Mouse (Mus musculus) erythroblast, adult 5-6 weeks (primary cell): ENCODE results near the gene AU022252. TPM values are rescaled to one million over a fixed set of nuclear protein-coding genes. Genes with fewer than 3 reads are reported as not detected.

Source experiments
- ATAC-seq: replicated peaks from 2 replicates; pipeline ENCODE4 v1.8.0; 2016; ENCODE audit warnings: moderate number of reproducible peaks, mild to moderate bottlenecking, moderate TSS enrichment, inconsistent platforms; ENCODE audit not compliant: poor library complexity, low FRiP score, severe bottlenecking
- total RNA-seq, 2 experiments: library from RNA; stranded (forward) in 1 of 2; stranded (reverse) in 1 of 2; fragments of 150-400 nt in 1 of 2; fragments of 200-764, 138-1000 nt in 1 of 2; gene quantifications; 2 replicates each; pipeline versions ENCODE4 v1.2.3 to v1.2.4; 2015 to 2017; ENCODE audit warnings: low replicate concordance in 2 of 2

The AU022252 gene
- total RNA-seq, 2 experiments from 2014 or later: 0.96 to 1.3 TPM

DNA sequence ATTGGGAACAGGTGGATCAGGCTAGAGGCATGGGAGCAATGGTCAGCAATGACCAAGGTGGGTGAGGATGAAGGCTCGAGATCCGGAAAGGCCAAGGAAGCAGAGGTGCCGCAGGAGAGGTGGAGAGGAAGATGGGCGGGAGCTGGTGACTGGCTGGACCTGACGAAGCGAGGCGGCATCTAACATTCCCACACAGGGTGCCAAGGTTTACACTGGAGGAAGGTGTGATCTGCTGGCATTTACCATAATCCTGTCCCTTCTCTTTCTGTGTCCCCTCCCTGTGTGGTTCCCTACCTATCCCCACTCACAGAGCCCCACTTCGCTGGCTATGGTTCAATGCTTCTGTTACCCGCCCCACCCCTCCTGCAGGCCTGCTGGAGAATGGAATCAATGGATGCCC, 13.4 kb upstream of the AU022252 start:
- no peak for ATAC-seq

DNA sequence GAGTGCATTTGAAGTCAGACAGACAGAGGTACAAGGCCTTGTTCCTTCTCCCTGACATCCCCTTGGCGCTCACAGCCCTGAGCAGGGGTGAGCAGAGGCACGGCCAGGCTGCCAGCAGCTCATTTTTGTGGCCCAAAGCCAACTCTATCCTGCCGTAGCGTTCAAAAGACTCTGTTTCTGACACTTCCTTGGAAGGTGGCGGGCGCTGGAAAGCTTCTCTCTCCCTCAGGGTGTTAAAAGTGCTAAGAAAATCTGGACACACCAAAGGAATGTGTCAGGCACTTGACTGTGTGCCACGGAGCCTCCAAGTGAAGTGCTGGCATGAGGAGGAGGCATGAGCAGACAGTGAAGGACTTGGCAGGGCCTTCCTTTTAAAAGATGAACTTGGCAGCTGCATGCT, 13.0 kb upstream of the AU022252 start:
- ATAC-seq: no peak

DNA sequence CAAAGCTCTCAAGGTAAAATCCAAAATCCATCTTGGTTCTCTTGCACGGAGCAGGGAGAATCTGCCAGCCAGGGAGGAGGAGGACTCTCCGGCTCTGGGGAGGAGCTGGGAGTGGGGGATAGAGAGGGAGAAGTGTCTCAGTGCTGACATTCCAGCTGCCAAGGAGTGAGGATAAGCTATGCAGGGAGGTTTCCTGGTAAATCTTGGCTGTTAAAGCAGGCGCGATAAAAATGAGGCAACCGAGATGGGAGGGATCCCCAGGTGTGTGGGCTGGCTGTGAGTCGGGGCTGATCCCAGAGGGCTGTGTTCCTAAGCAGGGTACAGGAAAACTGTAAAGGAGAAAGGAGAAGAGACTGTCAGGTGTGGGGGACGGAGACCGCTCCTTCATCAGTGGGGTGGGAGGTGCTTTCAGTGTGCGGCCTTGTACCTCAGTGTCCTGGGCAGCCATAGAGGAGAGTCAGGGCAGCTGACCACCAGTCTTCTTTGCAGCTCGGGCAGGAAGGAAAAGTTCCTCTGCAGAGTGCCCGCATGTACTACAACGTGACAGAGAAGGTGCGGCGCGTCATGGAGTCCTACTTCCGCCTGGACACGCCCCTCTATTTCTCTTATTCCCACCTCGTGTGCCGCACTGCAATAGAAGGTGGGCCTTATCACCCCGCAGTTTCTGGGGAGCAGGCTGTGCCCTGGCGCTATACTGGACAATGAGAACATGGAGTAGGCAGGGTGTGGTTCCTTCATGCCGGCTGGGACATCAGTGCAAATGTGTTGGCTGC, 12.1 kb upstream of the AU022252 start:
- ATAC-seq: no peak

DNA sequence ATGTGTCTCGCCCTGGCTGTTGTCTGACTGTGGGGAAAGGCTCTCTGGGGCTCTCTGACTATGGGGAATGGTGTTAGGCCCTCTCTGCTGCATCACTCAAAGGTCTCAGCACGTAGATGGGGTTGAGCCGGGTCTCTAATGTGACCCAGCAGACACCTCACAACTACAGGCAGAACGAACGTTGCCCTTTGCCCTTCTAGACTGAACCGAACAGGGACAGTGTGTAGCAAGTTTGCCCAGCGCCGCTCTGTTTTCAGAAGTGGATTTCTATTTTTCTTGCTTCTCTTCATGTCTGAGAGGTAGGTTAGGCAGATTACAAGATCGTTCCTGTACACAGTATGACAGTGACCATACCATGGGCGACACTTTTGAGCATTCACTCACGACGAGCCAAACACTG, 10.1 kb upstream of the AU022252 start:
- ATAC-seq: no peak

DNA sequence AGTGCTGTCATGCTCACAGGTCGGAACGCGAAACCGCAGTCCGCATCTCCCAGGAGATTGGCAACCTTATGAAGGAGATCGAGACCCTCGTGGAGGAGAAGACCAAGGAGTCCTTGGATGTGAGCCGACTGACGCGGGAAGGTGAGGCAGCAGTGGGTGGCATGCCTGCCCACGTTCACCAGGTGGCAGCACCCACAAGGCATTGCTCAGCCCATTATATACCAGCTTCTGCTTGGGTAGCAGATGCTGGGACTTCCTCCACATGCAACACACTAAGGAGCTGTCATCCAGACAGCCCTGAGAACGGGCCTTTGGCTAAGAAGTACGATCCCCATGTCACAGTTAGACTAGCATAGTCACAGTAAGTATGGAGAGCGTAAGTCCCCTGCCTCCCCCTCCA, 9.2 kb upstream of the AU022252 start:
- ATAC-seq: no peak

DNA sequence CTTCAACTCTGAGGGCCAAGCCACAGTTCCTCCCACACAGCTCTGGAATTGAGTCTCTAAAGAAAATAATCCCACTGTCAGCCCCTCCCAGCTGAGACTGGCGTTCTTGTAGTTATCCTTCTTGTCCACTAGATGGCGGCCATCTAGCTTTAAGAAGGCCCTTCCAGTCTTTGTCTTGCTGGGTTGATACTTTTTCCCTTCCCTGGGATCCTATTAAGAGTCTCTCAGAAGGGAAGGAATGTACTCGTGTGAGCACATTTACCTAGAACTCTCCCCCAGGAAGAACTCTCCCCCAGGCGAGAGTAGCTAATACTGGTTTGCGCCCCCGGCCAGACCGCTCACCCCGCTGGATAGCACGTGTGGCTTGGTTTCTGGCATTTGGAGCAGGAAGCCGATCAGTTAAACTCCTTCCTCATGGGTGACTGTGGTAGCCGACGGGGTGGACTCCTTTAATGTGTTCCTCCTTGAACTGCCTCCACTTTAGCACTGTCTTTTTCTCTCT, 6.7 kb upstream of the AU022252 start:
- ATAC-seq: peak; percentile 82

DNA sequence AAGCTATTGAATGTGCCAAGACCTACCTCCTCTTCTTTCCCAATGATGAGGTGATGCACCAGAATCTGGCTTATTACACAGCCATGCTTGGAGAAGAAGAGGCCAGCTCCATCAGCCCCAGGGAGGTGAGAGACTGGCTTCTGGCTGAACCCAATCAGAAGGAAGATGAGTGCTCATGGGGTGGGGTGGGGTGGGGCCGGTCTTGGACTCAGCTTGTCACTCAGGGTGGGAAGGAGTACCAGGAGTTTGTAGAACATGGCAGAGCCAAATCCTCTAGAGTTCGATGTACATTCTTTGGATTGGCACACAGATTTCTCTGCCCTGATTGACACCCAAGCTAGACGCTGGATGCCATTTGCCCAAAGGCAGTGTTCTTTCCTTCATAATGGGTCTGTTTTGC, 6.1 kb upstream of the AU022252 start:
- 0 out of 2 replicates have a peak, but pooled peaks have one; percentile 31 for ATAC-seq

DNA sequence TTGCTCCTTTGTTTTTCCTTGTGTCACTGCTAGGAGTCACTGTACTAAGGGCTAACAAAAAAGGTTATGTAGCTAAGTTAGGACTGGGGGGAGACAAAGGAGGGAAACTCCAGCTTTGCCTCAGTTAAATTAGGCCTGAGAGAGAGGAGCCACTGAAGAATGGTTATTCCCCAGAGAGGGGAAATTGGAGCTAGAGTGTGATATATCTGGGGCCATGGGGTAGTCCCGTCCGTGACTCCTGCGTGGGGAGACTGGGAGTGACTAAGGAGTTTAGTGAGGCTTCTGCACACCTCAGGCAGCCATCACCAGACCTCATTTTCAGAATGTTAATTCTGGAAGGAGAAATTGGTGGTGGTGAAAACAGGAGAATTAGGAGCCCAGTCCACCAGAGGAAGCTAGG, 1.8 kb upstream of the AU022252 start:
- ATAC-seq: no peak

DNA sequence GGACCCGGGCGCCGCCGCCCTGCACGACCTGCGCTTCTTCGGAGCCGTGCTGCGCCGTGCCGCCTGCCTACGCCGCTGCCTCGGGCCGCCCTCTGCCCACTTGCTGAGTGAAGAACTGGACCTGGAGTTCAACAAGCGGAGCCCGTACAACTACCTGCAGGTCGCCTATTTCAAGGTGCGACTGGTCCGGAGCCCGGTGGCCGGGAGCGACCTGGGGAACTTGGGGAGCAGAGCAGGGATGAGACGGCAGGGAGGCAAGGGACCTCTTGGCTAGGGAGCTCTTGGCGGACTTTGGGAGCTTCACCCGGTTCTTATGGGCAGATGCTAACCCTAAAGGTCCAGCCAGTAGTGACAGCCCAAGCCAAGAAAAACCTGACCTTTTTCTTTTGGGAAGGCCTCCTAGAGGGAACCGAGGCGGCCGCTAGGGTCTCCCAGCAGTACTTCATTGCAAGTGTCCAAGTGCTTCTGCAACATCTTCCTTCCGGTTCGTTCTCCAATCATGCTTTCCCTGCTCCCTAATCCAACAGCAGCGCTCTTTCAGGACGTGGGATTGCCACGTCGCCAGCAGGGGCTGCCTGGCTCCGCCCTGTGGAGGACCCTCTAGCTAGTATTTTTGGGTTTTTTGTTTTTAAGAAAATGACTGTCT, 867 bp upstream of the AU022252 start:
- peak; percentile 11; the same call in 1 of the 2 replicates for ATAC-seq

DNA sequence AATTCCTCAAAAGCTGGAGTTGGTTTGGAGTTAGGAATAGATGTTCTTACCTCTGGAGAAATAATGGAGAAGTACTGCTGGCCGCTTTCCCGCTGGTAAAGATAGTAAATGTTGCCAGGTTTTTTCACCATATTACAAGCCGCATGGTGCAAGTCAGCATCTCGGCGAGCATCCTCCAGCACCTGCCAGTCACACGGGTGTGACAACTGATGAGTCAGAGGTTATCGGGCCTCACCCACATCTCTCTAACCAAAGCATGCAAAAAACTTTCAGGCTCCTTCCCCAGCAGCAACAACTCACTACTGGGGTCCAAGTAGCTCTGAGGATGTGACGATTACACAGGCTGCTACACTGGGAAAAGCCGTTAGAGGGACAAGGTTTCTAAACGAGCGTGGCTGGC, 5.8 kb downstream of the AU022252 start:
- peak; percentile 32; the same call in 1 of the 2 replicates for ATAC-seq

DNA sequence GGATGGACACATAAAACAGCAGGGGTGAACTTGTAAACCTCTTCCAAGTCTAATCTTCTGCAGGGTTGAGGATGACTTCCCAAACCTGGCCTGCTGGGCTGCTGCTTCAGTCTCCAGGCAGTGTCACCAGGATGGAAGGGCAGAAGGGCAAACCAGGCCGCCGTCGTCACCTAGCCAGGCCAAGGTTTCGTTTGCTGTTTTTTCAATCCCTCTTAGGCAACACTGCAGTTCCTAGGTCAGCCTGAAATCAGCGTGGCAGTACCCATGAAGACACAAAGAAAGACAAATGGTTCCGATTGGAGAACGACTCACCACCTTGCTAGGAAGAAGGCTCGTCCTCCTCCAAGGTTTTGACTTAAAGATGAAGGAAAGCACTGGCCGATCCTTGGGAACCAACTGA, 6.8 kb downstream of the AU022252 start:
- ATAC-seq: no peak

DNA sequence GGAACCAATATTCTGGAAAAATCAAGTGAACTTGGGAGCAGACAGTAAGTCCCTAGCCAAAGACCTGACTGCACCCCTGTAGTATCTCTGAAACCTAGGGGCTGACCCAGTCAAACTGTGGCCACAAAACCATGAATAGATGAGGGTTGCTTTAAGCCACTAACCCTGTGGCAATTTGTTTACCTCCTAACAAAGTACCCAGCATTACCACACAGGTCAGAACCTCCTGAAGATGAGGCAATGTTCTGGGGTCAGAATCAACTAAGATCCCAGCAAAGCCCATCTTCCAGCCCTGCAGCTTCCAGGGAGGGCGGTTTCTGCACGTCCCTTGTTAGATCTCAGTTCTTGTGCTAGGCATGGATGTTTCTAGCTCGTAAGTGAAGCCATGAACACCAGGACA, 8.0 kb downstream of the AU022252 start:
- no peak for ATAC-seq

DNA sequence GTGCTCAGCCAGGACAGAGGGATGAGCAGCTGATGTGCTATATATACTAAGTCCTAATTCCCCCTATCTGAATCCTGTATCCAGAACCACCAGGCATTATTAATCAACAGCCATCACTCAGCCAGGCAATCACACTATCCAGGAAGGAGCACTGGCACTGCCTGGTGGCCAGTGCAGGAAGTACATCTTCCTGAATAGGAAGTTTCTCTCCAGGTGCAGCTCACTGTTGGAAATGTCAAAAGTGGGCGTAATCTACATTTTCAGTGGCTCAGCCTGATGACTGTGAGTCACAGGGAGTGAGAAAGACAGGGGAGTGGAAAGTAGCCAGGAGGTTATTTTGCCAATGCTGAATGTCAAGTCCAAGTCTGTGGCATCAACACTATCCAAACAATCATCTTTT, 8.8 kb downstream of the AU022252 start:
- peak; percentile 81 for ATAC-seq

DNA sequence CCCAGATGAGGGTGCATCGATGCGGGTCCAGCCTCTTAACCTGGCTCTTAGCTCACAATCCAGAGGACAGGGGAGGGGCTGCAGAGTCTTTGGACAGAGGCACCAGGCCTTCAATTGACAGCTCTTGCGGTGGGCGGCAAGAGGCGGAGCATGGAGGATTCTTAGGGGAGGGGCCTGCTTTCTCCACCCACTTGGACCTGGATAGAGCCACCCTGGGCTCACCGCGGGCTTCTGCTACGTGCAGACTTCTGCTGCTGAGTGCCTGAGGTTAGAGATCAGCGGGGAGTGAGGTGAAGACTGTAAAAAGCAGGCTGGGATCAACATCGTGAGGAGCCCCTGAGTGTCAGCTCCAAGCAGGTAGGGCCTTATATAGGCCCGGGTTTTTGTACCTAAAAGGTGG, 14.3 kb downstream of the AU022252 start, which contains the start of gene Tmem269:
Gene Tmem269, minus strand, starts transcription at position 49 of the 400 bp plus-strand sequence.
- ATAC-seq: no peak

DNA sequence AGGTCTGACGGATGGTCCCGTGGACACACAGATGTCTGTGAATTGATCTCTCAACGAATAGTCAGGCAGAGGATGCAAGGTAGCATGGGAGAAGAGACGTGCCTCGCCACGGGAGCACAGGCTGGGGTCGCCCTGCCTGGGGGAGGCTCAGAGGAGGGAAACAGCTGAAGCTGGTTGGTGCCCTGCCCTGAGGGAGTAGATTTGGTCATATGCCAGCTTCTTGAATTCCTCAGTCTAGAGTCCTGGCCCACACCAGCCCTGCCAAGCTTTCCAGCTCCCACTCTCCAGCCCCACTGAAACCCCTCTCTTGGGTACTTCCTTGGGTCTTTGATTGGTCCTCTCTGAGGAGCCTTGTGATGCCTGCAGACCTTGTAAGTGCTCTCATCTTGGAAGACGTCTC, 15.8 kb downstream of the AU022252 start:
- no peak for ATAC-seq

DNA sequence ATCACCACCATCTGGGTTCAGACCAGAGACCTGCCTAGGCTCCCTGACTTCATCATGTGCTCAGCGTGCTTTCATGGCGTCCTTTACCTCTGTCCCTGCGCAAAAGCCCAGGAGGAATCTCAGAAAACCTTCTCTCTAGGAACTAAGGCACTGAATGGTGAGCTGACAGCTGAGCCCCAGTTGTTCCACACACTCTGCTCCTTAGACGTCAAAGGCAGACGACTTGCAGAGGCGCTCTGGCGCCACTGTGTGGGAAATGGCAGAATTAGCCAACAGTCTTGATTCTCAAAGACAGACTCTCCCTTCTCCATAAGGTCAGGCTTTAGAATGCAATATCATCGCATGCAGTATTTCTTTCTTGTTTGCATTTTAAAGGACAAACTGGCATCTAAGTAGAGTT, 27.8 kb downstream of the AU022252 start:
- peak; percentile 91 for ATAC-seq

DNA sequence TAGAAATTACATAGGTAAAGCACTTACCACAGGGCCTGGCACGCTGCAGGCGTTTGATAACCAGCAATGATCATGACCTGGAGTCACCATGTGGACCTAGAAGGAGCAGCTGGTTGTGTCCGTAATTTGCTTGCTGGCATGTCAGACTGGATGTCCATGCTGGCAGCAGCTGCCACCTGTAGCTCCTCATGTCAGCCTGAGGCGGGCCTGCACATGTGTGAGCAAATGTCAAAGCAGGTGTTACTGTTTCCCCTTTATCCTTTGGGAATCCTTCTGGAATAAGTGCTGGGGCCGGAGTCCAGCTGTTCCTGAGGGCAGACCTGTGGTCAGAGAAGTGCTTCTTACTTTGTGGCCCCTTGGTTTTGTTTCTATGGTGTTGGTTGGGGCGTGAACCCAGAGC, 34.4 kb downstream of the AU022252 start:
- no peak for ATAC-seq

DNA sequence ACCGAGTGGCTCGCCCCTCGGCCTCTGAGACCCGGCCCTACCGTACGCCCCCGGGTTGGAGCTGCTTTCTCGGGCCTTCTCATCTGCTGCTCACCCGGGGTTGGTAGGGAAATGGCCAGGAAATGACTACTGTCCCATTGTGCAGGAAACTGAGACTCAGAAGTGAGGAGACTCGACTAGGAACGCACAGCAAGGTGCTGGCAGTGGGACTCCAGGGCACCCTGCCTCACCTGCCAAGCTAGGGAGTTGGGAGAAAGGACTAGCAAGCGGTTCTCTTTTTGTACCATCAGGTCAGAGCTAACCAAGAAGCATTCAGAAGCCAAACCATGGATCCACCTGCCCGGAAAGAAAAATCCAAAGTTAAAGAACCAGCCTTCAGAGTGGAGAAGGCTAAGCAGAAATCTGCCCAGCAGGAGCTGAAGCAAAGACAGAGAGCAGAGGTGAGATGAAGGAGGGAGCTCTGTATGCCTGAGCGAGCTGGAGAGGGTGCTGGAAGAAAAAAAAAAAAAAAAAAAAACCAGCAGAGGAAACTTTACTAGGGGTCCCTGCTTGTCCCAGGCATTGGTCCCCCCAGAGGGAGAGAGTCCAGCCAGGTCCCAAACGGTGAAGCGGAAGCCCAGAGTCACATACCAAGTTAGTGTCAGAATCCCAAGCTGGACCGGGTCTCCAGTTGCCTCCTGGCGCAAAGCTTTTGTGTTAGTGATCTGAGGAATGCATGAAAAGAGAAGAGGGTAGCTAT, 36.8 kb downstream of the AU022252 start:
- peak; percentile 27; the same call in 1 of the 2 replicates for ATAC-seq

DNA sequence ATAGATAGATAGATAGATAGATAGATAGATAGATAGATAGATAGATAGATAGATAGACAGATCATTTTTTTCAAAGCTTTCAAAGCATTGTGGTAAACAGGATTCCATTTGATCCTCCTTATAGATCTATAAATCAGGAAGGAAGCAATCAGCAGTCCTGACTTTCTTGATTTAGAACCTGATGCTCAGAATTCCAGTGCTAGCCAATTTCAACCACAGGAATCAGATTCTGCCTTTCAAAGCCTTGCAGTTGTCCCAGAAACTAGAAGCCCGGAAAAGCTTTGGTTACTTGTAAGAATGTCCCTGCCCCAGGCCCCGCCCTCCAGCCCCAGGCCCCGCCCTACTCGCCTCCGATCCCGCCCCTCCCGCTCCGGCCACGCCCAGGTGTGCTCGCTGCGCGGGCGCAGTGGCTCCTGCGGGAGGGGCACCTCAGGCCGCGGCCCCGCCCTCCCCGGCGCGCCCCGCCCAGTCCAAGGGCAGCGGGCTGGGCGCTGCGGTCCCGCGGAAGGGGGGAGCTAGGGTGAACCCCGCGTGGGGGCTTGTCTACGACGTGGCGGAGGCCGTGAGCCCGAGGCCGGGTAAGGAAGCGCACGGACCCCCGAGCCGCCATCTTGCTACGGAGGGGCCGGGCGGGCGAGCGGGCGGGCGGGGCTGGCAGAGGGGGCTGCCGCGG, 37.5 kb downstream of the AU022252 start, which contains the start of gene Svbp:
Gene Svbp, plus strand, starts transcription at position 398 of the 673 bp plus-strand sequence.
- peak; percentile 72 for ATAC-seq

DNA sequence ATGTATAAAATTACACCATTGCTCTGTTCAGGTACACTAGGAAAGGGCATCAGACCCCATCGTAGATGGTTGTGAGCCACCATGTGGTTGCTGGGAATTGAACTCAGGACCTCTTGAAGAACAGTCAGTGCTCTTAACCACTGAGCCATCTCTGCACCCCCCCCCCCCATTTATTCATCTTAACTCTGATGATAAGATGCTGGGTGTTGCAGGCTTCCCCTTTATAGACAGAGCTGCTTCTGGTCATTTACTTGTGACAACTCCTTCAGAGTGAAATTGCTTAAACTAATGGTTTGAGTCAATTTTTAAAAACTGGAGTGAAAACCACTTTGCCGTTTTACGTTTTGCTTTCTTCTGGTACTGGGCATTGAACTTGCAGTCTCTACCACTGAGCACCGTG, 39.8 kb downstream of the AU022252 start:
- ATAC-seq: no peak
